Comparison of ENCODE assay signal across 24 mouse cellular contexts in the genomic region with DNA sequence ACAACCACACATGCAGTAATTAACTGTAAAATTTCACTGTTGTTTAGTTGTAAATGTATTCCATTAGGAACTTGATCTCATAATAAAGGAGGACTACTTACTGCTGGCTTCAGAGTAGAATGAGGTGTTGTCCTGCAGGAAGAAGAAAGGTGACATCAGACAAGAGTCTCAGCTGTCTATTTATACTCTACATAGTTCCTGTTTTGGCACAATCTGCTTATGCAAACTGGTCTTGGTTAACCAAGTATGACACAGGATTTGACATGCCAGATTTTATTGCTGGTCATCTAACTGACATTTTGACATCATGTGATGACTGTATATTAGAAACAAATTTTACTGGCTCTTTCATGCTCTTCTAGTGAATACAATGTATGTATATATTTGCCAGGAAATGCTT. TPM values are rescaled to one million over a fixed set of nuclear protein-coding genes. Genes with fewer than 3 reads are reported as not detected.
A peak's percentile ranks its signal among the peaks of the same experiment; 100 is the strongest.
DNase-seq lines count a peak whose midpoint lies in the region; ATAC-seq lines count a peak whose summit lies in the region.
"Had no signal": no experiment of that assay in that cellular context is flagged by ENCODE, and none has a peak within 500 bp of the region (broad histone marks: within the 10 kb centered on the region; RNA-seq: fewer than 3 reads in every experiment).

A gene (minus strand): TSS at position 154 of the 400 bp plus-strand sequence.

- DNase-seq in 416B (ENCODE audit: low read depth) (peak; percentile 21), adipocyte (ENCODE audit: low spot score) (no peak)
- DNase-seq: adrenal gland, postnatal 14 days; cerebellum, adult 18-20 months; cerebellum, adult 9-10 months; cerebellum, postnatal 14 days; forebrain, postnatal 0 days; gastrocnemius, adult 2 months; gastrocnemius, postnatal 14 days; heart, adult 18-20 months; heart, postnatal 10 days; heart, postnatal 36 days had no signal

- ATAC-seq in common myeloid progenitor, adult 5-6 weeks (replicated peaks; ENCODE audit: low read depth, poor library complexity, severe bottlenecking) = peak; percentile 95
- peak; percentile 82 for ATAC-seq in megakaryocyte progenitor cell, adult 5-6 weeks (replicated peaks; ENCODE audit: poor library complexity)
- ATAC-seq in monocyte, adult 5-6 weeks (replicated peaks; ENCODE audit: insufficient number of reproducible peaks, low FRiP score, low TSS enrichment, poor library complexity, severe bottlenecking) = no peak
- no peak for ATAC-seq in megakaryocyte-erythroid progenitor cell, adult 5-6 weeks (replicated peaks; ENCODE audit: low FRiP score, low TSS enrichment, poor library complexity, severe bottlenecking)
- ATAC-seq: activated CD4-positive, CD25-positive, alpha-beta regulatory T cell, adult 4 months; CD4-positive, CD25-positive, alpha-beta regulatory T cell, adult 4 months; forebrain, embryonic 14.5 days; forebrain, postnatal 0 days; hindbrain, postnatal 0 days; inflammation-experienced regulatory T-cells, adult 6 months; intestine, embryonic 16.5 days had no signal

RNA-seq across cellular contexts. Expression of the gene that starts here (rescaled TPM):
- total RNA-seq in common myeloid progenitor, adult 5-6 weeks (2017) = not detected in 2 replicates
- not detected in 2 replicates for total RNA-seq in megakaryocyte progenitor cell, adult 5-6 weeks (2015)
- not detected in 2 replicates for total RNA-seq in megakaryocyte progenitor cell, adult 5-6 weeks (2017)
- 0.58 TPM in 1 of 3 replicates, not detected in the others for total RNA-seq in monocyte, adult 5-6 weeks (2017)
- not detected in 2 replicates for total RNA-seq in megakaryocyte-erythroid progenitor cell, adult 5-6 weeks (2014; fragmentation: Nextera tagmentation)
- total RNA-seq in megakaryocyte-erythroid progenitor cell, adult 5-6 weeks (2017) = not detected in 2 replicates
- total RNA-seq: adrenal gland, adult 18-20 months; adrenal gland, postnatal 14 days; forebrain, postnatal 0 days; gastrocnemius, adult 2 months; gastrocnemius, postnatal 14 days; gastrocnemius, postnatal 4 days; heart, adult 18-20 months; heart, postnatal 10 days; heart, postnatal 36 days had no signal

Comparison
In these comparisons a context has a peak if more than half of its experiments do, and no peak if none do; other contexts are left out.
1. Peak in ATAC-seq in common myeloid progenitor, adult 5-6 weeks; RNA of the gene not detected or under 1 TPM.
2. Peak in ATAC-seq in megakaryocyte progenitor cell, adult 5-6 weeks; RNA of the gene not detected or under 1 TPM.